Mouse (Mus musculus) spleen, adult 18-20 months (tissue): ENCODE data around the gene Pcnx4.
"Not testable (repeated sequence)": the region's sequence is repeated elsewhere in the genome, so short reads cannot be mapped to it uniquely, and the experiment has no call there.

ENCODE experiments used
- DNase-seq, 2 experiments: peaks; one replicate each; pipeline ENCODE4 v3.0.0; 2022; ENCODE audit warnings: mixed read lengths in 2 of 2

The Pcnx4 gene

DNA sequence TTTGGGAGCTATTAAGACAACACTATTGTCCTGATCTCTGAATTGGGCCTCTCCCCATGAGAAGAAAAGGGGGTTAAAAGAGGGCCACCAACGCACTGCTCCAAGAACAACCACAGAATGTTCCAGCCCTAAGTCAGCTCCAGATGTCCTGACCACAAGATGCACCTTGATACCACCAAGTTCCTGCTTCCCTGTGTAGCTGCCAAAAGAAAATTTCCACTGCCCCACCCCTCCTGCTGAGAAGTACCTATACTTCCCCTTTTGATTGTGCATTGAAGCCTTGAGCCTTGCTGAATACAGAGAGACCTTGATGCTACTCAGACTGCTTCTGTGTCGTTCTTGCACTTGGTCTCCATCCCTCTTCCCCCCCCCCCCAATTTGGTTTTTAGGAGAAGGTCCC is 62.5 kb downstream of the Pcnx4 start:
- DNase-seq = not testable (repeated sequence)

DNA sequence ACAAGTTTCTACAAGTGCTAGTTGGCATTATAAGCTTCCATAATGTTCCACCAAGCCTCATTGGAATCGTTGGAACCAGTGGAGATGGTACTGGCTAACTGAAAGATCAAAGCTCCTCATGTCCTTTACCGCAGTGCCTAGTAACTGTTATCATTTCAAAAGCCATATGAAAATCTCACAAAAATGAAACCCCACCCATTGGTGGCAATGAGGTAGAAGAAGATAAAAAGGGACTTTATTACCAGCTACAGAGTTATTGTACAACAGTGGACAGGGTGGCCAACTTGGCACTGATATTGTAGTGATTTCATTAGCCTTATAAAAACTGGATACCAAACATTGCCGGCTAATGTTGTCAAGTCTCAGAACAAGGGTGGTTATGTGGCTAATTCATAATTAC is 75.9 kb downstream of the Pcnx4 start:
- no peak for DNase-seq

DNA sequence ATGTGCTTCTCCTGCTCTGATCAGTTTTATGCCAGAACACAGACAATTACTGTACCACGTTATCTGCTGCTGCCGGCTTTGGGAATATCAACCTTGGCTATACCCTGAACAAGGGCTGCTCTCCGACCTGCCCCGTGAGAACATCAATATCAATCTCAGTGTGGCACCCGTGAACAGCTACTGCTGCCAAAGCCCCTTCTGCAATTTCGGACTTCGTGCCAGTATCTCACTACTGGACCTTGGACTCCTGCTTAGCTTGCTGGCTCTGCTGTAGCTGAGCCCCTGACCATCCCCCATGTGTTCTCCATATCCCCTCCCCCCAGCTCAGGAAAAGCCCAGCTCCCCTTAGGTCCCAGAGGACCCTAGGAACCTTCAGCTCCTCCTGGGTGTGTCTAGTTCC is 84.7 kb downstream of the Pcnx4 start:
- no peak for DNase-seq

DNA sequence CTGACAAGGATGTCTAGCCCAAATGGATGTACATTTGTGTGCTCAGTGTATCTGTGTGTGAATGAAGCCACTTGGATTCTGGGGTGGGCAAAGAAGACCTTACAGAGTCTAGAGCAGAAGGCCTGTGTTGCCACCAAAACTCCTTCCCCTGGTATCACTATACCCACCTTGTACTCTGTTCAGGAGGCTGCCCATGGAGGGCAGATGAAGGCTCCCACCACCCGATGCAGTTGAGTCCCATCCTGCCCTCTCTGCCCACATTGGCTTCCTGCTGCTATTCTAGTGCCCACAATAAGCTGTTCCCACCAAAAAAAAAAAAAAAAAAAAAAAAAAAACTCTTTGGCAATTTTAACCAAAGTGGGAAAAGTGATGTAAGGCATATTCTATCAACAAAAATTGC is 85.3 kb downstream of the Pcnx4 start:
- no peak for DNase-seq

DNA sequence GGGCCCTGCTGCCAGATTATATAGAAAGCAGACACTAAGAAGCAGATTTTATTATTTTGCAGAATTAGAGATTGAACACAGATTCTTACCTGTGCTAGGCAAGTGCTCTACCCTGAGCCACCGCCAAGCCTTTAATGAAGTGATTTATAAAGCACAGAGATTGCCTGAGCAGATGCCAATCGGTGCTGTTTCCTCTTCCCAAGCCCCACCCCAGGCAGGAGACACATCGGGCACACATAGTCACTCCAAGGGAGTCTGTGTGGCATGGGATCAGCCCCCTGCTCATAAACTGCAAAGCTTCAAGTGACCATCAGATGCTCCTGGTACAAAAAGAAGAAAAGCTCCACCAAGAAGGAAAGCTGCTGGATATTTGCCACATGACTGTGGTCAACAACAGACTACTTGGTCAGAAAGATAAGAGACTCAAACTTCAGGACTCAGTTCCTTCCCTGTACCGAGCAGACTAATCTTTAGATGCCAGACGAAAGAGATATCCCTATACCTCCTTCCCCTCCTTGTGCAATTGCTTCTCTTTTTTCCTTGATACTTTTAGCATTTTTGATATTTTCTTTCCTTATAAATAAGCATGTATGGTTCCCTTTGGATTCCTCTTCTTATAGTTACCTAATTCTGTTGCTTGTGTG is 86.8 kb downstream of the Pcnx4 start:
- DNase-seq = no peak

DNA sequence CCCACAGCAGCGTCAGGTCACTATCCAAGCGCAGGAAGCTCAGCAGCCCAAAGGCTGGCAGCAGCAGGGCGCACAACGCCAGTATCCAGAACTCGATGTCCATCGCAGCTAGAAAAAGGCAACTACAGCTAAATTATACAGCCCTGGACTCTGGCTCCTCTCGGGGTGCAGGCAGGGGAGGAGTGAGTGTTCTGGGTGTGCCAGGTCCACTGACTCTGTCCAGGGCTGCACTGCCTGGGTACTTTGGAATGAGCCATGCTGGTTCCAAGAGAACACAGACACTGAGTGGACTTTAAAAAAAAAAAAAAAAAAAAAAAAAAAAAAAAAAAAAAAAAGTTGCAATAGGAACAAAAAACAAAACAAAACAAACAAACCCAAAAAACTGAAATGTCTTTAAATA is 92.6 kb downstream of the Pcnx4 start:
- no peak for DNase-seq
